Mouse (Mus musculus) bone marrow macrophage, adult 2 months (primary cell): ENCODE data around the gene Tsc22d3.

Experiments
- CTCF ChIP-seq: IDR thresholded peaks from 2 replicates; pipeline ENCODE4 v1.5.1; 2012; ENCODE audit warnings: low read depth, mild to moderate bottlenecking, low read length, moderate library complexity
- POLR2A ChIP-seq: IDR thresholded peaks from 2 replicates; pipeline ENCODE4 v1.6.1; 2012; ENCODE audit warnings: mild to moderate bottlenecking, low read depth, low read length, borderline replicate concordance

DNA sequence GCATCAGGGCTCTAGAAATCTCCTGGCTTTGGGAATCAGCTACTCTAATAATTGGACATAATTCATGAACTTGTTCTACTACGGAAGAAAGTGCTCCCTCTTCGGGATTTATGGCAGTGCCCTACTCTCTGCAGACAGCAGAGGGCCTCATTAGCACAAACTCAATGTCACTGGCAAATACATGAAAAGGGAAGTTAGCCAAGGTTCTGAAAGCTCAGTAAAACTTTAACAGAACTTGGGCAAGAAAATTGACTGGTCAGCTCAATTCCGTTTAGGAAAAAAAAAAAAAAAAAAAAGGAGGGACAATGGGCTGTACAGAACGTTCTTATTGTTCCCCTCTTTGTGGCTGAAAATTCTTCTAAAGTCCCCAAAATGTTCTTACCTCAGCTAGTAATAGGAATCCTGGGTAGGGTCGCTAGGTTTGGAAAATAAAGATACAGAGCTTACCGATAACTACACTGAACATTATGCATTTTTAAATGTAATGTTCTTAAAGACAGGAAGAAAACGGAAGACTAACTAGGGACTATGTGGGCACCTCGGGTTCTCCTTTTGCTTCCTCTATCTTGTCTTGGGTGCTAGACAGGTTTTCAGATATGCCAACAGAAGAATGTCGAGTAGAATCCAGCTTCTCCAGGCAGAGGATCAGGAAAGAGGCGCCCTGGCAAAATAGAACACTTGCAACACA lies 108.4 kb downstream of the Tsc22d3 start:
- no peak for TF ChIP-seq CTCF
- no peak for TF ChIP-seq POLR2A
